Mouse (Mus musculus): Measurements from ENCODE around the gene Golm1.

The Golm1 gene

GRCm38 (mm10) chr13:59648598-59648997 lies 27.0 kb downstream of the Golm1 start:
- TF ChIP-seq NANOG (IDR thresholded peaks at IDR 0.05; ENCODE audit: borderline replicate concordance, low read length) = no peak
- Histone ChIP-seq H3K9me3 (ENCODE audit: low read length) (no peaks in the 10 kb centered on the region), H3K27me3 (ENCODE audit: insufficient read depth, low read length) (no peaks in the 10 kb centered on the region), H3K4me1 (replicated peaks; ENCODE audit: low read depth, low read length) (peaks cover 90% of the 10 kb centered on the region), H3K36me3 (ENCODE audit: insufficient read depth, low read length) (peaks cover 65% of the 10 kb centered on the region), H3K4me3 (replicated peaks; ENCODE audit: low read length) (no peak overlapping the region)

- H3K9me3 ChIP-seq (ENCODE audit: low read length) = no peaks in the 10 kb centered on the region
- peak overlapping the region; percentile 8; the same call in 1 of the 2 replicates for H3K4me3 ChIP-seq (replicated peaks; ENCODE audit: low read length)
Observed at GRCm38 (mm10) chr13:59647484-59647883, 28.1 kb downstream of the Golm1 start.

DNA sequence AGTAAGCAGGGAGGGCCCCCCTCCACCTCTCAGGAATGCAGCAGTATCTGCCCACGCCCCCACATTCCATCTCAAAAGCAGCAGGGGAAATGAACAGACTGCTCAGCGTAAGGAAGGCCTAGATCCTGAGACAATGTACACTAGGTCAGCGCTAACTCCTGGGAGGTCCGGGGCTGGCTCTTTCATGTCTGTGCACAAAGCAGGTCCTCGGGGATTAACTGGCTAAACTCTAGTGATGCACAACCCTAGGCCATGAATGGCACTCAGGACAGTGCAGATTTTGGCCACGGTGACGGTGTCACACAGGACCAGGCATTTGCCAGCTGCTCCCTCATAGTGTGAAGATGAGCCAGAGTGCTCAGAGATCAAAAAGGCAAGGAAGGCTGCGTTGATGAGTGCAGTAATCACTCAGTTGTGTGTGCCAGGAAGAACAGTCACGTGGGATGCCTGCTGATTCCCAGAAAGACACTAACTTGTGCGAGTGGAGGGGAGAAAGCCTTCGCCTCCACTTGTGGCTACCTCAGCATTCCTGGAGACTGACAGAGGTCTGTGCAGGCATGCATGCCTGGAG lies 28.9 kb downstream of the Golm1 start:
- peak overlapping the region; percentile 21; the same call in 1 of the 2 replicates for H3K4me3 ChIP-seq (replicated peaks; ENCODE audit: low read length)
- H3K27me3 ChIP-seq (ENCODE audit: insufficient read depth, low read length) = no peaks in the 10 kb centered on the region
- no peaks in the 10 kb centered on the region for H3K9me3 ChIP-seq (ENCODE audit: low read length)
- peaks cover 63% of the 10 kb centered on the region for H3K36me3 ChIP-seq (ENCODE audit: insufficient read depth, low read length)
- TF ChIP-seq CTCF (conservative IDR thresholded peaks at IDR 0.05; ENCODE audit: low read length) (no peak), NANOG (IDR thresholded peaks at IDR 0.05; ENCODE audit: borderline replicate concordance, low read length) (peak; percentile 76; the same call in 1 of the 2 replicates), POU5F1 (IDR thresholded peaks at IDR 0.05; ENCODE audit: borderline replicate concordance, low read length) (no peak)
- H3K4me1 ChIP-seq (replicated peaks; ENCODE audit: low read depth, low read length) = peaks cover 71% of the 10 kb centered on the region

More at GRCm38 (mm10) chr13:59647484-59647883, 28.1 kb downstream of the Golm1 start:
- no peak for TF ChIP-seq POU5F1 (IDR thresholded peaks at IDR 0.05; ENCODE audit: borderline replicate concordance, low read length)
- TF ChIP-seq CTCF (conservative IDR thresholded peaks at IDR 0.05; ENCODE audit: low read length) = no peak
- no peak for TF ChIP-seq NANOG (IDR thresholded peaks at IDR 0.05; ENCODE audit: borderline replicate concordance, low read length)
- H3K36me3 ChIP-seq (ENCODE audit: insufficient read depth, low read length) = peaks cover 64% of the 10 kb centered on the region
- H3K4me1 ChIP-seq (replicated peaks; ENCODE audit: low read depth, low read length) = peaks cover 78% of the 10 kb centered on the region
- no peaks in the 10 kb centered on the region for H3K27me3 ChIP-seq (ENCODE audit: insufficient read depth, low read length)

DNA sequence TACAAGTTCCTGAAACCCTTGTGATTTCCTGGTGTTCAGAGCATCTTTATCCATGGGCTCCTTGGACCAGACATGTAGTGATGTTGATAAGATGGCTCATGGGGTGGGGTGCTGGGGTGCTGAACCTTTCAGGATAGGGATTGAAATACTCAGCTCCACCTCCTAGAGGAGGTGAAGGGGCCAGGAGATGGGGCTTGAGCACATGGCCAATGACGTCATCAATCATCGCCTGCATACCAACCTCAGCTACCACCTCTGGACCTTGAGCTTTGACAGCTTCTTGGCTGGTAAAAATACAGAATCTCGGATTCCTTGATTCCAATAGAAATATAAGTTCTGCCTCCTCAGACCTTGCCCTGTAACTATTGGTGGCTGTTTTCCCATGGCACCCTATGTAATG lies 30.1 kb downstream of the Golm1 start:
- Histone ChIP-seq H3K4me1 (replicated peaks; ENCODE audit: low read depth, low read length) (peaks cover 58% of the 10 kb centered on the region), H3K36me3 (ENCODE audit: insufficient read depth, low read length) (peaks cover 65% of the 10 kb centered on the region), H3K27me3 (ENCODE audit: insufficient read depth, low read length) (no peaks in the 10 kb centered on the region), H3K9me3 (ENCODE audit: low read length) (no peaks in the 10 kb centered on the region), H3K4me3 (replicated peaks; ENCODE audit: low read length) (no peak overlapping the region; the same call in 1 of the 2 replicates)
- TF ChIP-seq POU5F1 (IDR thresholded peaks at IDR 0.05; ENCODE audit: borderline replicate concordance, low read length) (no peak), NANOG (IDR thresholded peaks at IDR 0.05; ENCODE audit: borderline replicate concordance, low read length) (no peak), CTCF (conservative IDR thresholded peaks at IDR 0.05; ENCODE audit: low read length) (no peak)

GRCm38 (mm10) chr13:59642818-59643217 lies 32.8 kb downstream of the Golm1 start:
- Histone ChIP-seq H3K36me3 (ENCODE audit: insufficient read depth, low read length) (peaks cover 68% of the 10 kb centered on the region), H3K4me1 (replicated peaks; ENCODE audit: low read depth, low read length) (peaks cover 32% of the 10 kb centered on the region), H3K4me3 (replicated peaks; ENCODE audit: low read length) (no peak overlapping the region), H3K27me3 (ENCODE audit: insufficient read depth, low read length) (no peaks in the 10 kb centered on the region), H3K9me3 (ENCODE audit: low read length) (no peaks in the 10 kb centered on the region)
- TF ChIP-seq CTCF (conservative IDR thresholded peaks at IDR 0.05; ENCODE audit: low read length) (no peak), POU5F1 (IDR thresholded peaks at IDR 0.05; ENCODE audit: borderline replicate concordance, low read length) (no peak)

DNA sequence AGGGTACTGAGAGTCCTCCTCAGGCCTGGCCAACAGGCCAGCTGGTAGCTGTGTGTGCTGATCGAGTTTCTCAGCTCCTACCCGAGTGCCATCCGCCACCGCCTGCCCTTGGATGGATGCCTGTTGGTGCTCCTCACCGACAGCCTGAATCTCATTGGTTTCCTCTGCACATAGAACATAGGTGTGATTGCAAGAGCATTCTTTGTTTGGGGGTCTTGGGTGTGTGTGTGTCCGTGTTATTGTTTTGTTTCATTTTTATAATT lies 35.5 kb downstream of the Golm1 start:
- no peak for TF ChIP-seq POU5F1 (IDR thresholded peaks at IDR 0.05; ENCODE audit: borderline replicate concordance, low read length)
- TF ChIP-seq NANOG (IDR thresholded peaks at IDR 0.05; ENCODE audit: borderline replicate concordance, low read length) = no peak
- TF ChIP-seq CTCF (conservative IDR thresholded peaks at IDR 0.05; ENCODE audit: low read length) = no peak
- peaks cover 5% of the 10 kb centered on the region for H3K4me1 ChIP-seq (replicated peaks; ENCODE audit: low read depth, low read length)
- H3K4me3 ChIP-seq (replicated peaks; ENCODE audit: low read length) = no peak overlapping the region
- H3K36me3 ChIP-seq (ENCODE audit: insufficient read depth, low read length) = peaks cover 86% of the 10 kb centered on the region
- H3K9me3 ChIP-seq (ENCODE audit: low read length) = no peaks in the 10 kb centered on the region
- no peaks in the 10 kb centered on the region for H3K27me3 ChIP-seq (ENCODE audit: insufficient read depth, low read length)

DNA sequence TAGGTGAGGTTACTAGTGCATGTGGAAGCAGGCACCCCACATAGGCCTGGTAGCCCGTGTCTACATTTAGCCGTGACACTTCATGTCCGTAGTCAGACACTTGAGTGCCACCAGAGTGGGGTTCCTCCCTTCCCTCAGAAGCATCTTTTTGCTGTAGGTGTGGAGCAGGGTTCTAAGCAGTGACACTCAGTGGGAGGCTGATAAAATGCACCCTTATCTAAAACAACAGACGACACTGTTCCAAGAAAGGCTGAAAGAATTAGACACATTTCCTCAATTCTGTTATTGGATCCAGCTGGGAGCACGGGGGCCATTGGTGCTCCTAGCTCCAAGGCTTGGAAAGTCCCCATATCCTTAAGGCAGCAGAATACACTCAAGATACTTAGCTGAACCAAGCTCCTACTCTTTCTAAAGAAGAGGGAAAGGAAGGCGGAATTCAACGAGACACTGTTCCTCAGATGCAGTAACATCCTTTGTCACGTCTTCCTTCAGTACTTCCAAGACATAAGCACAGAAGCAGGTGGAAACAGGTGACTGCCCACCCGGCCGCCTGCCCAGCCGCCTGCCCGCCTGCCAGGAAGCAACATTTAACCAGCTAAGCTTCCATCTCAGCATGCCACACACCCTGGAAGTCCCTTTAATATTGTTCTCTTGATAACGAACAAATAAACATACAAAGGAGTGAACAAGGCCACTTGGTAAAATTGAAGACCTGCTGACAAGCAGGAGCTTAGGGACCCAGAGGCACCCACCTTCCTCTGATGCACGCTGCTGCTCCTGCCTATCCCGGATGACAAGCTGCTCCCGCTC lies 36.0 kb downstream of the Golm1 start:
- Histone ChIP-seq H3K36me3 (ENCODE audit: insufficient read depth, low read length) (peaks cover 86% of the 10 kb centered on the region), H3K4me3 (replicated peaks; ENCODE audit: low read length) (no peak overlapping the region), H3K9me3 (ENCODE audit: low read length) (no peaks in the 10 kb centered on the region), H3K4me1 (replicated peaks; ENCODE audit: low read depth, low read length) (no peaks in the 10 kb centered on the region; the same call in 1 of the 2 replicates), H3K27me3 (ENCODE audit: insufficient read depth, low read length) (no peaks in the 10 kb centered on the region)
- no peak for TF ChIP-seq CTCF (conservative IDR thresholded peaks at IDR 0.05; ENCODE audit: low read length)
- no peak for TF ChIP-seq POU5F1 (IDR thresholded peaks at IDR 0.05; ENCODE audit: borderline replicate concordance, low read length)
- no peak for TF ChIP-seq NANOG (IDR thresholded peaks at IDR 0.05; ENCODE audit: borderline replicate concordance, low read length)

DNA sequence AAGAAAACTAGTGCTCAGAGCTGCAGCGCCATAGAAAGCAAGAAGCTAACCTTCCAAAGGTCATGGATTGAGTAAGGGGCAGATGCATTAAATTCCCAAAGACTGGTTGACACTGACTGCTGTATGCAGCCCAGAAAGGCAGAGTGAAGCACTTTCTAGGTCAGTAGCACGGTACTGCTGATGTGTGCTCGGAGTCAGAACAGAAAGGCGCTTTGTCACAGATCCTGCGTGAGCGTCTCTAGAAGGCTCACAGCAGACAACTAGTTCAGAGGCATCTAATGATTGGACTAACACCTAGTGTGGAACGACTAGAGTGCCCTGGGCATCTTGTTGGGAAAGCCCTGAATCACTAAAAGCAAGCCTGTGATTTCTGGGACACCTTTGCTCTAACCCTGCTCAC lies 37.8 kb downstream of the Golm1 start:
- Histone ChIP-seq H3K36me3 (ENCODE audit: insufficient read depth, low read length) (peaks cover 97% of the 10 kb centered on the region), H3K4me1 (replicated peaks; ENCODE audit: low read depth, low read length) (peaks cover 6% of the 10 kb centered on the region), H3K27me3 (ENCODE audit: insufficient read depth, low read length) (no peaks in the 10 kb centered on the region), H3K4me3 (replicated peaks; ENCODE audit: low read length) (no peak overlapping the region), H3K9me3 (ENCODE audit: low read length) (no peaks in the 10 kb centered on the region)
- TF ChIP-seq NANOG (IDR thresholded peaks at IDR 0.05; ENCODE audit: borderline replicate concordance, low read length) = no peak
- TF ChIP-seq CTCF (conservative IDR thresholded peaks at IDR 0.05; ENCODE audit: low read length) = no peak
- no peak for TF ChIP-seq POU5F1 (IDR thresholded peaks at IDR 0.05; ENCODE audit: borderline replicate concordance, low read length)

Measured in E14TG2a.4 (cell line).